Mouse (Mus musculus) cerebellum, adult 11-12 months (tissue): ENCODE measurements around the gene Lce3b.

Experiments used
- DNase-seq: peaks from one replicate; pipeline ENCODE4 v3.0.0; 2022

Gene Lce3b

DNA sequence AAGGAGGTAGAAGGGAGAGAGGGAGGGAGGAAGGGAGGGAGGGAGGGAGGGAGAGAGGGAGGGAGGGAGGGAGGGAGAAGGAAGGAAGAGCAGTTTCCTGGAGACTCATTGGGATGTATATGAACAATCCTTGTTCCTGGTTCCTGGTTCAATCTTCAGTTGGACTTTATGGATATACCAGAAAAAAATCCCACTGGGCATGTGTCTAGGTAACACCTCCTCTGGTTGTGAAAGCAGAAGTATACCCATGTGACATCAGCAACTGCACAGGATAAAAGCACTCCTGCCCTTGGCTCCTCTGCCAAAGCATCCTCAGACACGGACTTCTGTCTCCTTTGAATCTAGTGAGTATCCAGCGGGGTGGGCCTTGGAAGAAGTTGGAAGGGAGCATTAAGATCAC is at the start of gene Lce3b:
Gene Lce3b (plus strand): TSS at position 301 of the 400 bp plus-strand sequence.
- no peak for DNase-seq

DNA sequence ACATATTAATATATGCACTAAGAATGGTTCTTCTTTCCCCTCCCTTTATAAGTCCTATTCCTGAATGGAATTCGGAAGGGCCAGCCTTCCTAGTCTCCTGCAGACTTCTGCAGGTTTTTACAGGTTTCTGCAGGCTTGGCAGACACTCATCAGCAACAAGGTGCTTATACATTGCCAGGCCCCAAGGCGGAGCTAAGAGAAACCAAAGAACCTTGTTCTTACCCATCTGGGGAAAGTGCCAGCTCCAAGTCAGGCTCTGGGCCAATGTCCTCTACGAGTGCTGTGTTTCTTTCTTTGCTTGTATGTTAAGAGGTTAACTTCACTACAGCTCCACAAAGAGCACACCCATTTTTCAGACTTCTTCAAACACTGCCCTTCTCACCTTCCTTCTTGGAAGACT is 38.7 kb upstream of the Lce3b start:
- DNase-seq, result no peak

DNA sequence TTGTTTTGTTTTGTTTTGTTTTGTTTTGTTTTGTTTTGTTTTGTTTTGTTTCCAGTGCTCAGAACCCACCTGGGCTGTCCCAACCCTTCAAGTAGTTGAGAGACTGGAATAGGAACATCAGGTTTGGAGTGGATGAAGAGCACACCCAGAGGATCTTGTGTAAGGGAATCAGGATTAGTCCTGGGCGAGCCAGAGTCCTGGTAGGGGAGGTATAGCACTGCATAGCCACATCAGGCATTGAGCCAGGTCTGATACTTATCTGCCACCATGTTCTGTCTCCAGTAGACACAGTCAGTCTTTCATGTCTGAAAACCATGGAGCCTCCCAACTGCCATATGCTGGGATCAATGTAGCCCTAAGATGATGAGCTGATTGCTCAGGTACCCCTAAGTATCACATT is 38.3 kb upstream of the Lce3b start:
- DNase-seq, result no peak

- no peak for DNase-seq
Measured at GRCm38 (mm10) chr3:92902992-92903391, 29.8 kb upstream of the Lce3b start.

GRCm38 (mm10) chr3:92903640-92904039 is 29.1 kb upstream of the Lce3b start:
- DNase-seq, result no peak

- DNase-seq, result no peak
Measured at GRCm38 (mm10) chr3:92905182-92905581, 27.6 kb upstream of the Lce3b start.

DNA sequence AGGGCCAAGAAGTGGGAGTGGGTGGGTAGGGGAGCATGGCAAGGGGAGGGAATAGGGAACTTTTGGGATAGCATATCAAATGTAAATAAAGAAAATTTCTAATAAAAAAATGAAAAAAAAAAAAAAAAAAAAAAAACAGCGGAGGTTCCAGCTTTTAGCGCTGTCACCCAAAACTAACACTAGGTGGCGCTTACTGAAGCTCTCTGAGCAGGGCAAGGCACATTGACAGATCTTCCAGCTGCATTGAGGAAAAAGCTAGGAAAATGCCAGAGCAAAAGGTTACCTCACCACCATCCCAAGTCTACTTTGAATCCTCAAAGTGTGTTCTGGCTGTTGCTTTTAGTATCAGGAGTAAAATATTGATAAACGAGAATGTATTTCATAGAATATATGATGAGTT is 25.2 kb upstream of the Lce3b start:
- DNase-seq, result no peak

DNA sequence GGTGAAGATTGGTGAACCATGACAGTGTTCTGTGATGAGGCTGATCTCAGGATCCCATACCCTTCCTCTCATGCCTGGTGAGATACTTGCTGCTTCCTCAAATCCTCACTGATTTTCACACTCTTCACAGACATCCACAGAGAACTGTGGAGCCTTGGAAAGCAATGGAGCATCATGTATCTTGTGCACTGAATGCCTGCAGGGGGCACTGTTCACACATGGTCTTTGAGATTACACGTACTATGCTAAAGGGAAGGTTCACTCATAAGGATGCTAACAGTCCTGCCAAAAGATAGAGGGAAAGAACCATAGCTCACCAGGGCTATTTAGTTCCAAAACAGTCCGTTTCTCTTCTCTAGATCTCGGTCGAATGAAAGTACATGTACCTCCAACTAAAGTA is 12.4 kb upstream of the Lce3b start:
- no peak for DNase-seq

DNA sequence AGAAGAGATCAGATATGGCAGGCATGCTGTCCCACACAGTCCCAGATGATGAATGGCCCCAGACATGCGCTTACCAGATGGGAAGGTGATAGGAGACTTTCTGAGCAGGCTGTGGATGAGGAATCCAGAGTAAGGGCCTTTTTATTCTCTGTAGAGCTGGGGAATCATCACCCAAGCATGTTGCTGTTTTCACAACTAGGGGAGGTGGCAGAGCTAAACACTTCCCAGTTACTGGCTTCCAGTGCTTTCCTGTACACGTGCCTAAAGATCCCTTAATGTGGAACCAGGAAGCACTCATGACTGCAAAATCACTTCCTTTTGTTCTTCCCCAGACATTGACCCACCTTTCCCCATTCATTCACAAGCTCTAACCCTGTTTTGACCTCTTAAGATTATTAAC is 6.6 kb upstream of the Lce3b start, which contains the start of gene Lce3a:
Gene Lce3a (minus strand): TSS at position 101 of the 400 bp plus-strand sequence.
- DNase-seq, result no peak

- DNase-seq, result no peak
Measured at GRCm38 (mm10) chr3:92944186-92944585, 11.4 kb downstream of the Lce3b start, which contains the start of gene Lce3c. TSS of gene Lce3c (plus strand) at chr3:92944486.

DNA sequence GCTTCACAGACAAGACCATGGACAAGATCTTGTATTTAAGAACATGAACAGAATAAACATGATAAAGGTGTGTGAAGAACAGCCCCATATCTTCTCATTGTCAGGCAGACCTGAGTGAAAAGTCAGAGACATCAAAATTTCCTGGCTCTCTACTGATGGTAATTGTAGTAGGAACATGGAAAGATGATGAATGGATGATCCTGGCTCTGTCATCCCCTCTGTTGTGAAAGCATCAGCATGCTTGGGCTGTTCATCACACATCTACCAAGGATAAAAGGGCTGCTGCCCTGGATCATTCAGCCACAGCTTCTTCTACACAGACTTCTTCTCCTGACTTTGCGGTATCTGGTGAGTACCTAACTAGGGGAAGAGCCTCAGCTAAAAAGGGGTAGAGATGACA is 24.3 kb downstream of the Lce3b start, which contains the start of gene Lce3d:
Gene Lce3d (plus strand): TSS at position 301 of the 400 bp plus-strand sequence.
- no peak for DNase-seq

GRCm38 (mm10) chr3:92966761-92967160 is 34.0 kb downstream of the Lce3b start, which contains the start of gene Lce3e:
TSS of gene Lce3e (plus strand) at chr3:92967061.
- no peak for DNase-seq

DNA sequence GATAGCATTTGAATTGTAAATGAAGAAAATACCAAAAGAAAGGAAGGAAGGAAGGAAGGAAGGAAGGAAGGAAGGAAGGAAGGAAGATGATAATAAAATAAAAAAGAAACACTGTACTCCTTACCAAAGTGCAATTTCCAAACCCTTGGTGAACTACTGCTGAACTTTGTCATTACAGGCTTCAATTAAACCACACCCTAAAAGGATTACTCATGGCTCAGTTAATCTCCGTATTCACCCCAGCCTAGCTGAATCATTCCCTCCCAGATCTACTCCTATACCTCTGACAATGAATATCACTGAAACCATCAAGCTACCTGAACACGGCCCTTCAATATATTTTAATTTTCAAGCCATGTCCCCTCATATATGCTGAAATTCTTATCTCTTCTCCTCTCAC is 45.7 kb downstream of the Lce3b start:
- DNase-seq, result no peak
